Mouse (Mus musculus): ENCODE data around the gene Zfp747. TPM values are rescaled to one million over a fixed set of nuclear protein-coding genes. Genes with fewer than 3 reads are reported as not detected.
A peak's percentile ranks its signal among the peaks of the same experiment; 100 is the strongest.
"Not testable (repeated sequence)": the region's sequence is repeated elsewhere in the genome, so short reads cannot be mapped to it uniquely, and the experiment has no call there.

Zfp747 gene
- total RNA-seq, 2 experiments from 2014 or later = 0.42 TPM; not detected in 1

GRCm38 (mm10) chr7:127378310-127378921, 2.6 kb upstream of the Zfp747 start:
- no peak for ATAC-seq (replicated peaks; ENCODE audit: low FRiP score, poor library complexity, severe bottlenecking)

GRCm38 (mm10) chr7:127371870-127372269, 4.0 kb downstream of the Zfp747 start:
- ATAC-seq (replicated peaks; ENCODE audit: low FRiP score, poor library complexity, severe bottlenecking) = not testable (repeated sequence)

GRCm38 (mm10) chr7:127371213-127371612, 4.6 kb downstream of the Zfp747 start:
- ATAC-seq (replicated peaks; ENCODE audit: low FRiP score, poor library complexity, severe bottlenecking) = no peak

GRCm38 (mm10) chr7:127366249-127366648, 9.6 kb downstream of the Zfp747 start:
- no peak for ATAC-seq (replicated peaks; ENCODE audit: low FRiP score, poor library complexity, severe bottlenecking)

- no peak for ATAC-seq (replicated peaks; ENCODE audit: low FRiP score, poor library complexity, severe bottlenecking)
These were observed 11.7 kb downstream of the Zfp747 start for GRCm38 (mm10) chr7:127364166-127364565.

- no peak for ATAC-seq (replicated peaks; ENCODE audit: low FRiP score, poor library complexity, severe bottlenecking)
These were observed 12.4 kb downstream of the Zfp747 start for GRCm38 (mm10) chr7:127363475-127363921.

GRCm38 (mm10) chr7:127362418-127362817, 13.4 kb downstream of the Zfp747 start:
- not testable (repeated sequence) for ATAC-seq (replicated peaks; ENCODE audit: low FRiP score, poor library complexity, severe bottlenecking)

- ATAC-seq (replicated peaks; ENCODE audit: low FRiP score, poor library complexity, severe bottlenecking) = no peak
These were observed 14.4 kb downstream of the Zfp747 start for GRCm38 (mm10) chr7:127361449-127361848.

GRCm38 (mm10) chr7:127360265-127360664, 15.6 kb downstream of the Zfp747 start:
- no peak for ATAC-seq (replicated peaks; ENCODE audit: low FRiP score, poor library complexity, severe bottlenecking)

GRCm38 (mm10) chr7:127358472-127358871, 17.4 kb downstream of the Zfp747 start:
- ATAC-seq (replicated peaks; ENCODE audit: low FRiP score, poor library complexity, severe bottlenecking) = no peak

GRCm38 (mm10) chr7:127357871-127358270, 18.0 kb downstream of the Zfp747 start:
- no peak for ATAC-seq (replicated peaks; ENCODE audit: low FRiP score, poor library complexity, severe bottlenecking)

GRCm38 (mm10) chr7:127355796-127356195, 20.1 kb downstream of the Zfp747 start:
- ATAC-seq (replicated peaks; ENCODE audit: low FRiP score, poor library complexity, severe bottlenecking) = no peak

GRCm38 (mm10) chr7:127351230-127352004, 24.4 kb downstream of the Zfp747 start:
- no peak for ATAC-seq (replicated peaks; ENCODE audit: low FRiP score, poor library complexity, severe bottlenecking)

- ATAC-seq (replicated peaks; ENCODE audit: low FRiP score, poor library complexity, severe bottlenecking) = no peak
These were observed 29.2 kb downstream of the Zfp747 start for GRCm38 (mm10) chr7:127346676-127347075.

GRCm38 (mm10) chr7:127345512-127346325, 30.1 kb downstream of the Zfp747 start, which contains the start of gene Zfp768:
Gene Zfp768 (minus strand): TSS chr7:127345589.
- peak; percentile 85 for ATAC-seq (replicated peaks; ENCODE audit: low FRiP score, poor library complexity, severe bottlenecking)

- ATAC-seq (replicated peaks; ENCODE audit: low FRiP score, poor library complexity, severe bottlenecking) = no peak
These were observed 30.8 kb downstream of the Zfp747 start for GRCm38 (mm10) chr7:127345092-127345491.

- no peak for ATAC-seq (replicated peaks; ENCODE audit: low FRiP score, poor library complexity, severe bottlenecking)
These were observed 31.5 kb downstream of the Zfp747 start for GRCm38 (mm10) chr7:127344371-127344770.

GRCm38 (mm10) chr7:127343351-127344019, 32.4 kb downstream of the Zfp747 start:
- no peak for ATAC-seq (replicated peaks; ENCODE audit: low FRiP score, poor library complexity, severe bottlenecking)

- ATAC-seq (replicated peaks; ENCODE audit: low FRiP score, poor library complexity, severe bottlenecking) = no peak
These were observed 33.0 kb downstream of the Zfp747 start for GRCm38 (mm10) chr7:127342888-127343287.

- ATAC-seq (replicated peaks; ENCODE audit: low FRiP score, poor library complexity, severe bottlenecking) = no peak
These were observed 33.5 kb downstream of the Zfp747 start for GRCm38 (mm10) chr7:127342332-127342731.
